In the genomic region with DNA sequence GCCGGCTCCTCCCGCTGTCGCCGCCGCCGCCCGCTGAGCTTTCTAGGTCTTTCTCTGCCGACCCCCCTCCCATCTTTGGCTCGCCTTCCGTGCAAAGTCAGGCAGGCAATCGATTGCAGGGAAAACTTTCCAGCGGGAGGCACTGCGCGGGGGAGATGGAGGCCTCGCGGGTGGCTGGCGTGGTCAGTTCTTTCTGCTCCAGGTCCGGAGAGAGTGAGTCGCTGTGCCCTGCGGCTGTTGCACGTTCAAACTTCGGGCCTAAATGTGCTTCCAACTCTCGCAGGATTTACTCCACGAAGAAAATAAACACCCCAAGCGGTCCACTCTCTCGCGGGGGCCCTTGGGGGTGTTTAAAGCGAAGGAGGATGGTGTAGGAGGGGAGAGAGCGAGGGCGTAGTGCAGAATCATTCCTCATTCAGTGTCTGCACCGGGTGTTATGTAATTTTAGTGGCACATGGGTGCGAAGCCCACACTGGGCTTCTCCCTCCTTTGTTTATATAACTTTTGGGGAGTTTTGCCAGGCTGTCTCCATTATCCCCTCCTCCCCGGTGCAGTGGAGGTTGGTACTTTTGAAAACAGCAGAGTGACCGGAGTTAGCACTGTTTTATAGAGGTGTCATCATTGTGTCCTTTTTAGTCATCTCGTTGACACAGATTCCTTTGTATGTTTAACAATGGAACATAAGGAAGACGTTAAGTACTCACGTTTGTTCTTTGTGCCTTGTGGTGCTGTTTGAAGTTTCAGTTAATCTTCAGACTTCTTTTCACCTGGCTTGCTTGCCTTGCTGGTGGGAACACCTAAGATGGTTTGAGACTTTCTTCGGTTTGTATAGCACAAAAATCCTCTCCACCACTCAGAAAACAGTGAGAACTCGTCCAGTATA, we compare ENCODE assay signal across 8 mouse cellular contexts. TPM values are rescaled to one million over a fixed set of nuclear protein-coding genes. Genes with fewer than 3 reads are reported as not detected.
DNase-seq lines count a peak whose midpoint lies in the region; ATAC-seq and TF ChIP-seq lines count a peak whose summit lies in the region.

No protein-coding gene starts in this region.

- peak overlapping the region; percentile 85 for H3K4me3 ChIP-seq in liver, adult 2 months (ENCODE audit: insufficient read depth, low read depth, low read length)
- H3K4me3 ChIP-seq in gastrocnemius, adult 2 months, result peak overlapping the region; percentile 90
- peak overlapping the region; percentile 72 for H3K4me3 ChIP-seq in hindbrain, postnatal 0 days (ENCODE audit: low read length)
- peak overlapping the region; percentile 62 for H3K4me3 ChIP-seq in midbrain, embryonic 14.5 days (replicated peaks; ENCODE audit: low read depth, low read length)

- no peaks in the 10 kb centered on the region for H3K9me3 ChIP-seq in hindbrain, postnatal 0 days (ENCODE audit: low read length)
- H3K9me3 ChIP-seq in midbrain, embryonic 14.5 days (ENCODE audit: control insufficient read depth, low read length), result no peaks in the 10 kb centered on the region

- TF ChIP-seq CTCF in liver, adult 2 months (IDR thresholded peaks at IDR 0.05; ENCODE audit: low read depth, low read length), result no peak
- TF ChIP-seq CTCF in gastrocnemius, adult 2 months (IDR thresholded peaks at IDR 0.05), result no peak
- no peak for TF ChIP-seq CTCF in hindbrain, postnatal 0 days (IDR thresholded peaks at IDR 0.05; ENCODE audit: low read depth)

- peak; percentile 64 for DNase-seq in liver, adult 2 months (ENCODE audit: extremely low read depth, low read depth, low spot score)
- no peak for DNase-seq in liver
- DNase-seq in brain, adult 2 months (ENCODE audit: low read depth, low spot score), result peak; percentile 71
- peak; percentile 62 for DNase-seq in gastrocnemius, adult 2 months
- DNase-seq in hindbrain, postnatal 0 days (ENCODE audit: low spot score), result peak; percentile 37
- peak; percentile 68 to 74 for DNase-seq in left cerebral cortex, postnatal 36 days (ENCODE audit: low spot score in 2 of 2)
- DNase-seq in midbrain, embryonic 14.5 days, result peak; percentile 24
- peak; percentile 43 for DNase-seq in urinary bladder, postnatal 25 days (ENCODE audit: low spot score)

- WGBS in liver, adult 2 months, result 3% methylated on average over 39 of the region's 39 CpGs
- 2% methylated on average over 39 of the region's 39 CpGs for WGBS in hindbrain, postnatal 0 days
- under 1% methylated on average over 39 of the region's 39 CpGs for WGBS in midbrain, embryonic 14.5 days

- TF ChIP-seq POLR2A in liver, adult 2 months (IDR thresholded peaks at IDR 0.05; ENCODE audit: extremely low read depth, insufficient read depth, low read length), result no peak

- peak overlapping the region; percentile 94 for H3K9ac ChIP-seq in liver, adult 2 months (ENCODE audit: low read depth, low read length)
- peak overlapping the region; percentile 60 for H3K9ac ChIP-seq in hindbrain, postnatal 0 days (replicated peaks; ENCODE audit: low read length)
- H3K9ac ChIP-seq in midbrain, embryonic 14.5 days (replicated peaks; ENCODE audit: low read length), result peak overlapping the region; percentile 61

- H3K4me1 ChIP-seq in liver, adult 2 months (ENCODE audit: control insufficient read depth, insufficient read depth, low read length), result peaks cover 11% of the 10 kb centered on the region
- no peaks in the 10 kb centered on the region; the same call in 1 of the 2 replicates for H3K4me1 ChIP-seq in hindbrain, postnatal 0 days (ENCODE audit: insufficient read depth, low read length)
- H3K4me1 ChIP-seq in midbrain, embryonic 14.5 days (ENCODE audit: control insufficient read depth, insufficient read depth, low read length), result peaks cover 17% of the 10 kb centered on the region

- peak overlapping the region; percentile 97 for H3K27ac ChIP-seq in liver, adult 2 months (replicated peaks; ENCODE audit: insufficient read depth, low read depth, low read length)
- peak overlapping the region; percentile 97 for H3K27ac ChIP-seq in gastrocnemius, adult 2 months
- H3K27ac ChIP-seq in hindbrain, postnatal 0 days, result peak overlapping the region; percentile 79
- peak overlapping the region; percentile 92 for H3K27ac ChIP-seq in midbrain, embryonic 14.5 days (replicated peaks; ENCODE audit: low read depth, low read length)

- peak overlapping the region; percentile 91 for H3K4me2 ChIP-seq in hindbrain, postnatal 0 days (ENCODE audit: low read depth, low read length)
- H3K4me2 ChIP-seq in midbrain, embryonic 14.5 days (ENCODE audit: low read length), result peak overlapping the region; percentile 99

- no peak for ATAC-seq in hindbrain, postnatal 0 days
- no peak for ATAC-seq in midbrain, embryonic 14.5 days (ENCODE audit: low FRiP score, low TSS enrichment)

- intact Hi-C loops in gastrocnemius, adult 2 months (cut with DNase I), result loop anchor here (10.0 kb wide), 1 partner anchor 107 kb away; no protein-coding TSS in a partner anchor
- intact Hi-C loops in left cerebral cortex, postnatal 36 days (cut with DNase I), result loop anchor here (5.0 to 10.0 kb wide), 6 partner anchors 40 to 345 kb away; no protein-coding TSS in a partner anchor

- peaks cover 12% of the 10 kb centered on the region; the same call in 1 of the 2 replicates for H3K79me2 ChIP-seq in liver, adult 2 months (ENCODE audit: control insufficient read depth, insufficient read depth, low read length)

- H3K27me3 ChIP-seq in liver, adult 2 months (ENCODE audit: control insufficient read depth, insufficient read depth, low read length), result no peaks in the 10 kb centered on the region
- no peaks in the 10 kb centered on the region for H3K27me3 ChIP-seq in hindbrain, postnatal 0 days (ENCODE audit: insufficient read depth, low read length)
- peaks cover 5% of the 10 kb centered on the region; the same call in 1 of the 2 replicates for H3K27me3 ChIP-seq in midbrain, embryonic 14.5 days (ENCODE audit: control insufficient read depth, insufficient read depth, low read length)

- no peaks in the 10 kb centered on the region for H3K36me3 ChIP-seq in liver, adult 2 months (ENCODE audit: control insufficient read depth, insufficient read depth, low read length)
- H3K36me3 ChIP-seq in hindbrain, postnatal 0 days (ENCODE audit: insufficient read depth, low read length), result no peaks in the 10 kb centered on the region
- H3K36me3 ChIP-seq in midbrain, embryonic 14.5 days (ENCODE audit: control insufficient read depth, insufficient read depth, low read length), result no peaks in the 10 kb centered on the region

RNA-seq across cellular contexts. Expression of gene Smarca2, which starts 2.9 kb away (rescaled TPM):
- total RNA-seq in liver, adult 2 months (2014; rRNA removed), result 71.3 and 79.7 TPM in 2 replicates
- polyA plus RNA-seq in liver, adult 2 months (2012; rRNA removed), result 22.5 and 23.9 TPM in 2 replicates
- 10 to 100 TPM; 42.9 to 59.8 TPM for total RNA-seq in gastrocnemius, adult 2 months (2021)
- total RNA-seq in hindbrain, postnatal 0 days (2014; rRNA removed), result 82.0 and 94.3 TPM in 2 replicates
- polyA plus RNA-seq in hindbrain, postnatal 0 days (2015; fragmentation: Nextera tagmentation; extraction: Ambion mirVana), result 87.0 and 87.7 TPM in 2 replicates
- 100 to 1,000 TPM; 243 to 296 TPM for total RNA-seq in left cerebral cortex, postnatal 36 days (2021)
- 140 and 144 TPM in 2 replicates for polyA plus RNA-seq in midbrain, embryonic 14.5 days (2014; fragmentation: Nextera tagmentation; extraction: Ambion mirVana)
